Mouse (Mus musculus) left cerebral cortex, postnatal 14 days (tissue): ENCODE data around the gene Lifr. TPM values are rescaled to one million over a fixed set of nuclear protein-coding genes. Genes with fewer than 3 reads are reported as not detected.

Experiments used
- DNase-seq, 2 experiments: peaks; one replicate each; pipeline ENCODE4 v3.0.0; 2021 to 2022; ENCODE audit warnings: low spot score in 2 of 2, mixed read lengths in 1 of 2
- intact Hi-C: fragments of 180-260 bp; cut with DNase I; formaldehyde crosslinking; loops from one replicate; pipeline ENCODE4 v1.15.1; 2025
- total RNA-seq, 2 experiments: library from RNA; stranded (reverse); gene quantifications; 2 replicates each; pipeline ENCODE4 v1.2.3; 2021

The Lifr gene
- total RNA-seq, 2 experiments from 2014 or later: 37.7 to 41.2 TPM

- no peak for DNase-seq
- intact Hi-C loops: no loop called here
Observed at GRCm38 (mm10) chr15:7192582-7192981, 102.2 kb downstream of the Lifr start.

- intact Hi-C loops: no loop called here
- DNase-seq: peak; percentile 19 to 47
Observed at GRCm38 (mm10) chr15:7194147-7194720, 103.8 kb downstream of the Lifr start.

GRCm38 (mm10) chr15:7194748-7195221 lies 104.4 kb downstream of the Lifr start:
- DNase-seq: peak in 1 of 2 experiments; percentile 30
- intact Hi-C loops: no loop called here

GRCm38 (mm10) chr15:7197652-7198445 lies 107.4 kb downstream of the Lifr start:
- no peak for DNase-seq
- intact Hi-C loops: no loop called here

- intact Hi-C loops: no loop called here
- peak; percentile 45 to 73 for DNase-seq
Observed at GRCm38 (mm10) chr15:7198816-7199215, 108.4 kb downstream of the Lifr start.

GRCm38 (mm10) chr15:7200286-7200685 lies 109.9 kb downstream of the Lifr start:
- intact Hi-C loops: no loop called here
- DNase-seq: no peak

GRCm38 (mm10) chr15:7201421-7202380 lies 111.3 kb downstream of the Lifr start:
- DNase-seq: no peak
- intact Hi-C loops: no loop called here

GRCm38 (mm10) chr15:7202981-7203380 lies 112.6 kb downstream of the Lifr start:
- intact Hi-C loops: no loop called here
- no peak for DNase-seq

- intact Hi-C loops: no loop called here
- DNase-seq: no peak
Observed at GRCm38 (mm10) chr15:7203606-7204330, 113.4 kb downstream of the Lifr start.

- no peak for DNase-seq
- intact Hi-C loops: no loop called here
Observed at GRCm38 (mm10) chr15:7204917-7205316, 114.5 kb downstream of the Lifr start.

- intact Hi-C loops: no loop called here
- no peak for DNase-seq
Observed at GRCm38 (mm10) chr15:7206110-7206509, 115.7 kb downstream of the Lifr start.

- intact Hi-C loops: no loop called here
- DNase-seq: no peak
Observed at GRCm38 (mm10) chr15:7207292-7207691, 116.9 kb downstream of the Lifr start.

GRCm38 (mm10) chr15:7208180-7208579 lies 117.8 kb downstream of the Lifr start:
- DNase-seq: no peak
- intact Hi-C loops: no loop called here

GRCm38 (mm10) chr15:7213683-7214082 lies 123.3 kb downstream of the Lifr start:
- DNase-seq: no peak
- intact Hi-C loops: no loop called here

- DNase-seq: no peak
- intact Hi-C loops: no loop called here
Observed at GRCm38 (mm10) chr15:7215845-7216244, 125.4 kb downstream of the Lifr start.

GRCm38 (mm10) chr15:7216581-7217272 lies 126.3 kb downstream of the Lifr start:
- intact Hi-C loops: no loop called here
- DNase-seq: no peak

GRCm38 (mm10) chr15:7217273-7217598 lies 126.8 kb downstream of the Lifr start:
- DNase-seq: no peak
- intact Hi-C loops: no loop called here

GRCm38 (mm10) chr15:7222809-7223208 lies 132.4 kb downstream of the Lifr start:
- intact Hi-C loops: loop anchor here (5.0 to 10.0 kb wide), 2 partner anchors 91 to 222 kb away; no protein-coding TSS in a partner anchor
- DNase-seq: no peak
